Mouse (Mus musculus) megakaryocyte, embryonic 14.5 days (primary cell): ENCODE results near the gene Egr4.

Experiments
- FLI1 ChIP-seq: IDR thresholded peaks from 2 replicates; pipeline ENCODE4 v1.6.1; 2012; ENCODE audit warnings: low read length, inconsistent platforms, mixed read lengths
- GATA1 ChIP-seq: IDR thresholded peaks from 3 replicates; pipeline ENCODE4 v1.6.1; 2012; ENCODE audit warnings: mixed read lengths, low read length, inconsistent platforms, borderline replicate concordance

DNA sequence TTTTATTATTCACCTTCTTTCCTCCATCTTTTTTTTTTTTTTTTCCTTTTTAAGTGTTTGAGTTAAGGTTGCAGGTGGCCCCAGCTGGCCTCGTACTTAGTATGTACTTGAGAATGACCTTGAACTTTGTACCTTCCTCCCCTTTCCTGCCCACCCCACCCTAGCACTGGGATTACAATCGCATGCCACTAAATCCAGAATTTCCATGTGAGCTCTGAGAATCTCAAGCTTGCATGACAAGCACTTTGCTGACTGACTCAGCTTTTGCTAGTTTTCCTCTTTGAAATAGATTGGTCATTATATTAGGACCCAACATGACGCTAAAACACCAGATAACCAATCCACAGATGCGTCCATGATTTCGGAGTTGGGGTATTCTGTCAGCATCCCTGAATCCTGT is 8.6 kb upstream of the Egr4 start:
- no peak for TF ChIP-seq GATA1
- no peak for TF ChIP-seq FLI1
